Mouse (Mus musculus) neutrophil, adult 5-6 weeks (primary cell): ENCODE measurements around the gene Actr10. TPM values are rescaled to one million over a fixed set of nuclear protein-coding genes. Genes with fewer than 3 reads are reported as not detected.

Experiments used
- ATAC-seq: fragments of 151-379, 151-347 bp; 2 replicates; pipeline ENCODE4 v1.8.0; 2017; ENCODE audit warnings: mild to moderate bottlenecking, moderate TSS enrichment; ENCODE audit not compliant: insufficient number of reproducible peaks, poor library complexity, low FRiP score, severe bottlenecking; ENCODE audit errors: extremely low read depth
- total RNA-seq: library from RNA; stranded (forward); fragments of 200-1000 nt; gene quantifications from 2 replicates; pipeline ENCODE4 v1.2.3, GENCODE M21; 2017

Actr10 gene
- total RNA-seq, 1 experiment from 2014 or later, result 84.8 TPM

- ATAC-seq, result no peak
Measured at GRCm38 (mm10) chr12:71006141-71006540, 68.5 kb downstream of the Actr10 start.

GRCm38 (mm10) chr12:71006901-71007300 is 69.2 kb downstream of the Actr10 start:
- ATAC-seq, result no peak

DNA sequence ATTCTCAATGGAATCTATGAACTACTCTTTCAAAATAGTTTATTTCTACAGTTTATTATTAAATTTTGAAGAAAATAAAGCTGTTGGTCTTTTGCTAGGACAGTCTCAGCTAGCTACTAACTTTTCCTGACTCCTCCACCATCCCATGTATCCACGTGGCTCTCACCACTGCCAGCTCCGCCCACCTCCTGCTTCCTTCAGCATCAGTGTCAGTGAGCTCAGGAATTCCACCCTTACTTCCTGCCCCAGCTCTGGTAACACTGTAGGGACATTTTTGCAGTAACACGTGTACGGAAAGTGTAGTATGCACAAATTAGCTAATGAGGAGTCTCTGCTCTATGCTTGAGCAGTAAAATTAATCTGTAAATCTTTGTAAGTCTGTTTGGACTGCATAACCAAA is 72.1 kb downstream of the Actr10 start:
- no peak for ATAC-seq

Other genes with a start within 250 kb of the Actr10 start
- 5.2 and 7.1 TPM in 2 replicates for gene Frmd6, start 112.3 kb upstream of the Actr10 start, total RNA-seq
- 156 and 173 TPM in 2 replicates for gene Psma3, start 36.8 kb downstream of the Actr10 start, total RNA-seq
- gene Arid4a, start 78.1 kb downstream of the Actr10 start, total RNA-seq, result 202 and 220 TPM in 2 replicates
- gene Tomm20l, start 173.6 kb downstream of the Actr10 start, total RNA-seq, result not detected in 2 replicates
- 28.6 and 40.3 TPM in 2 replicates for gene Timm9, start 198.8 kb downstream of the Actr10 start, total RNA-seq
- gene 2700049A03Rik, start 199.0 kb downstream of the Actr10 start, total RNA-seq, result 18.4 and 19.1 TPM in 2 replicates